Mouse (Mus musculus): ENCODE data around the gene Ifnar1. TPM values are rescaled to one million over a fixed set of nuclear protein-coding genes. Genes with fewer than 3 reads are reported as not detected.

The Ifnar1 gene
- polyA plus RNA-seq, 1 experiment from 2014 or later = 39.4 TPM

DNA sequence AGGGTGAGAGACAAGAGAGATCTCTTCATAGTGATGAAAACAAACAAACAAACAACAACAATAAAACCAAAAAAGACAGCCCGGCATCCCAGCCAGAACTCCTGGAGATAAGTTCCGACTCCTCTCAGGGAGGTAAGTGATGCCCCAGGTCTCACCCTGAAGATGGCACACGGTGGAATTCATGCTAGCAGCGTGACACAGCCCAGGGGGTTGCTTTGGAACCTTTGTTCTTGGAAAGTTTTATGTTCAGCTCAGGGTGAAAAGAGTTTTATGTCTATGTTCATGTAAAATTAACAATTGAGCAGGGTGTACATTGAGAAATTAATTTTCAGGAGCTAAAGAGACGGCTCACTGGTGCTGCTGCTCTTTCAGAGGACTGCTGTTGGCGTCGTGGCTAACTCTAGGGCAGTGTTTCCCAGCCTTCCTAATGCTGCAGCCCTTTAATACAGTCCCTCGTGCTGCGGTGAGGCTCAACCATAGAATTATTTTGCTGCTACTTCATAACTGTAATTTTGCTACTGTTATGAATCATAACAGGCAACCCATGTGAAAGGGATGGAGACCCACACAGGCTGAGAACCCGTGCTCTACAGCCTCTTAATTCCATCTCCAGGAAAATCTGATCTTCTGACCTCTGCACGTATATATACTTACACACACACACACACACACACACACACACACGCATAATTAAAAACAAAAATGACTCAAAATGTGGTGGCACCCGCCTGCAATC lies 19.4 kb upstream of the Ifnar1 start:
- H3K9ac ChIP-seq (ENCODE audit: low read depth, low read length) = peak overlapping the region; percentile 69
- no peaks in the 10 kb centered on the region for H3K27me3 ChIP-seq (replicated peaks; ENCODE audit: control insufficient read depth, insufficient read depth, low read length)
- H3K4me1 ChIP-seq (ENCODE audit: control insufficient read depth, insufficient read depth, low read length) = 0 out of 2 replicates have a peak, but pooled peaks cover 4% of the 10 kb centered on the region
- no peaks in the 10 kb centered on the region for H3K36me3 ChIP-seq (ENCODE audit: control insufficient read depth, insufficient read depth, low read length)
- H3K4me2 ChIP-seq (ENCODE audit: low read depth, low read length) = peak overlapping the region; percentile 71
- no peak overlapping the region for H3K27ac ChIP-seq (ENCODE audit: low read length)
- no peak for ATAC-seq
- WGBS = 48% methylated on average over 13 of the region's 13 CpGs
- H3K9me3 ChIP-seq (ENCODE audit: control insufficient read depth, low read length) = no peaks in the 10 kb centered on the region
- peak overlapping the region; percentile 67 for H3K4me3 ChIP-seq (ENCODE audit: low read length)

DNA sequence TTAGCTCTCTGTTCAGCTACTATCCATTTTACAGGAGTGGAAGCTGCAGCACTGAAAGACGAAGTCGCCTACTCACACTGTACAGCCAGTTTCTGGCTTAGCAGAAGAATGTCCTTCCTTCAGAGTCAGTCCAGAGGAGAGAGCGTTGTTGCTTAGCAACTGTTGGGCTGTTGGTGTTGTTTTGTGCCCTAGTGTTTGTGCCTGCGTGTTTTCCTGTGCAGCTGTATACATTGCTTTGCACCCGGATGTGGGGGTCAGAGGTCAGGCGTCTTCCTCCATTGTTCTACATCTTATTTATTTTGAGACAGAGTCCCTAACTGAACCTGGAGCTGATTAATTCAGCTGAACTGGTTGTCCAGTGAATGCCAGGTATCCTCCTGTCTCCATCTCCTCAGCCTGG lies 18.5 kb upstream of the Ifnar1 start:
- 58% methylated on average over 6 of the region's 6 CpGs for whole genome bisulfite sequencing
- no peak overlapping the region for H3K27ac ChIP-seq (ENCODE audit: low read length)
- 0 out of 2 replicates have a peak, but pooled peaks cover 4% of the 10 kb centered on the region for H3K4me1 ChIP-seq (ENCODE audit: control insufficient read depth, insufficient read depth, low read length)
- H3K9ac ChIP-seq (ENCODE audit: low read depth, low read length) = no peak overlapping the region
- no peaks in the 10 kb centered on the region for H3K9me3 ChIP-seq (ENCODE audit: control insufficient read depth, low read length)
- no peak overlapping the region for H3K4me3 ChIP-seq (ENCODE audit: low read length)
- no peaks in the 10 kb centered on the region for H3K36me3 ChIP-seq (ENCODE audit: control insufficient read depth, insufficient read depth, low read length)
- no peak for ATAC-seq
- H3K27me3 ChIP-seq (replicated peaks; ENCODE audit: control insufficient read depth, insufficient read depth, low read length) = no peaks in the 10 kb centered on the region
- no peak overlapping the region for H3K4me2 ChIP-seq (ENCODE audit: low read depth, low read length)

GRCm38 (mm10) chr16:91470470-91470869 lies 14.6 kb upstream of the Ifnar1 start:
- 0 out of 2 replicates have a peak, but pooled peaks cover under 1% of the 10 kb centered on the region for H3K4me1 ChIP-seq (ENCODE audit: control insufficient read depth, insufficient read depth, low read length)
- H3K4me3 ChIP-seq (ENCODE audit: low read length) = no peak overlapping the region
- WGBS = 72% methylated on average over 3 of the region's 3 CpGs
- H3K27me3 ChIP-seq (replicated peaks; ENCODE audit: control insufficient read depth, insufficient read depth, low read length) = no peaks in the 10 kb centered on the region
- H3K27ac ChIP-seq (ENCODE audit: low read length) = no peak overlapping the region
- no peak overlapping the region for H3K9ac ChIP-seq (ENCODE audit: low read depth, low read length)
- no peaks in the 10 kb centered on the region for H3K9me3 ChIP-seq (ENCODE audit: control insufficient read depth, low read length)
- H3K36me3 ChIP-seq (ENCODE audit: control insufficient read depth, insufficient read depth, low read length) = no peaks in the 10 kb centered on the region
- H3K4me2 ChIP-seq (ENCODE audit: low read depth, low read length) = no peak overlapping the region
- ATAC-seq = no peak

GRCm38 (mm10) chr16:91471481-91471880 lies 13.6 kb upstream of the Ifnar1 start:
- no peak for ATAC-seq
- Histone ChIP-seq H3K4me3 (ENCODE audit: low read length) (no peak overlapping the region), H3K4me1 (ENCODE audit: control insufficient read depth, insufficient read depth, low read length) (no peaks in the 10 kb centered on the region), H3K9me3 (ENCODE audit: control insufficient read depth, low read length) (no peaks in the 10 kb centered on the region), H3K4me2 (ENCODE audit: low read depth, low read length) (no peak overlapping the region), H3K9ac (ENCODE audit: low read depth, low read length) (no peak overlapping the region), H3K36me3 (ENCODE audit: control insufficient read depth, insufficient read depth, low read length) (no peaks in the 10 kb centered on the region), H3K27me3 (replicated peaks; ENCODE audit: control insufficient read depth, insufficient read depth, low read length) (no peaks in the 10 kb centered on the region), H3K27ac (ENCODE audit: low read length) (no peak overlapping the region)
- WGBS = 71% methylated on average over 6 of the region's 6 CpGs

- no peaks in the 10 kb centered on the region for H3K27me3 ChIP-seq (replicated peaks; ENCODE audit: control insufficient read depth, insufficient read depth, low read length)
- H3K4me1 ChIP-seq (ENCODE audit: control insufficient read depth, insufficient read depth, low read length) = peaks cover 4% of the 10 kb centered on the region; the same call in 1 of the 2 replicates
- no peaks in the 10 kb centered on the region for H3K36me3 ChIP-seq (ENCODE audit: control insufficient read depth, insufficient read depth, low read length)
- WGBS = 39% methylated on average over 7 of the region's 7 CpGs
- 0 out of 2 replicates have a peak overlapping the region, but pooled peaks have one; percentile 25 for H3K4me2 ChIP-seq (ENCODE audit: low read depth, low read length)
- 0 out of 2 replicates have a peak, but pooled peaks have one; percentile 19 for ATAC-seq
- H3K27ac ChIP-seq (ENCODE audit: low read length) = peak overlapping the region; percentile 45; the same call in 1 of the 2 replicates
- H3K9me3 ChIP-seq (ENCODE audit: control insufficient read depth, low read length) = no peaks in the 10 kb centered on the region
- H3K4me3 ChIP-seq (ENCODE audit: low read length) = no peak overlapping the region
- no peak overlapping the region for H3K9ac ChIP-seq (ENCODE audit: low read depth, low read length)
Measured at GRCm38 (mm10) chr16:91475753-91476152, 9.3 kb upstream of the Ifnar1 start.

- ATAC-seq = peak; percentile 67
- Histone ChIP-seq H3K4me2 (ENCODE audit: low read depth, low read length) (no peak overlapping the region), H3K9me3 (ENCODE audit: control insufficient read depth, low read length) (no peaks in the 10 kb centered on the region), H3K27ac (ENCODE audit: low read length) (no peak overlapping the region), H3K27me3 (replicated peaks; ENCODE audit: control insufficient read depth, insufficient read depth, low read length) (no peaks in the 10 kb centered on the region), H3K4me1 (ENCODE audit: control insufficient read depth, insufficient read depth, low read length) (peaks cover 4% of the 10 kb centered on the region; the same call in 1 of the 2 replicates), H3K36me3 (ENCODE audit: control insufficient read depth, insufficient read depth, low read length) (no peaks in the 10 kb centered on the region), H3K9ac (ENCODE audit: low read depth, low read length) (no peak overlapping the region), H3K4me3 (ENCODE audit: low read length) (no peak overlapping the region)
- 41% methylated on average over 1 of the region's 1 CpGs for WGBS
Measured at GRCm38 (mm10) chr16:91478067-91478466, 7.0 kb upstream of the Ifnar1 start.

GRCm38 (mm10) chr16:91480517-91480916 lies 4.5 kb upstream of the Ifnar1 start:
- Histone ChIP-seq H3K36me3 (ENCODE audit: control insufficient read depth, insufficient read depth, low read length) (no peaks in the 10 kb centered on the region), H3K4me3 (ENCODE audit: low read length) (no peak overlapping the region), H3K4me2 (ENCODE audit: low read depth, low read length) (no peak overlapping the region), H3K4me1 (ENCODE audit: control insufficient read depth, insufficient read depth, low read length) (peaks cover 8% of the 10 kb centered on the region; the same call in 1 of the 2 replicates), H3K27me3 (replicated peaks; ENCODE audit: control insufficient read depth, insufficient read depth, low read length) (no peaks in the 10 kb centered on the region), H3K27ac (ENCODE audit: low read length) (no peak overlapping the region; the same call in 1 of the 2 replicates), H3K9ac (ENCODE audit: low read depth, low read length) (no peak overlapping the region), H3K9me3 (ENCODE audit: control insufficient read depth, low read length) (no peaks in the 10 kb centered on the region)
- no peak for ATAC-seq

DNA sequence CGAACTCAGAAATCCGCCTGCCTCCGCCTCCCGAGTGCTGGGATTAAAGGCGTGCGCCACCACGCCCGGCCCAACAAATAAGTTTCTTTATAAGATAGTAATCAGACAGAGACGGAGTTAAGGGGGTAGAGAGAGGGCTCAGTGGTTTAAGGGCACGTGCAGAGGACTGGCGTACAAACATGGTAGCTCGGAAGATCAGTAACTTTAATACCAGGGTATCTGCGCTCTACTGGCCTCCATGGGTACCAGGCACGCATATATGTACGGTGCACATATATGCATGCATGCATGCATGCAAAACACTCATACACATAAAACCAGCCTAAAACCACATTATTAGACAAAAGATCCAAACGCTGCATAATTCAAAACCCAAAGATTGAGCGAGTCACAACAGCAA lies 651 bp upstream of the Ifnar1 start:
- H3K9ac ChIP-seq (ENCODE audit: low read depth, low read length) = peak overlapping the region; percentile 95
- peak overlapping the region; percentile 67 for H3K4me2 ChIP-seq (ENCODE audit: low read depth, low read length)
- no peaks in the 10 kb centered on the region for H3K27me3 ChIP-seq (replicated peaks; ENCODE audit: control insufficient read depth, insufficient read depth, low read length)
- H3K27ac ChIP-seq (ENCODE audit: low read length) = peak overlapping the region; percentile 99
- 0 out of 2 replicates have a peak, but pooled peaks cover 2% of the 10 kb centered on the region for H3K36me3 ChIP-seq (ENCODE audit: control insufficient read depth, insufficient read depth, low read length)
- peaks cover 15% of the 10 kb centered on the region for H3K4me1 ChIP-seq (ENCODE audit: control insufficient read depth, insufficient read depth, low read length)
- no peaks in the 10 kb centered on the region for H3K9me3 ChIP-seq (ENCODE audit: control insufficient read depth, low read length)
- 48% methylated on average over 17 of the region's 17 CpGs for WGBS
- peak overlapping the region; percentile 97 for H3K4me3 ChIP-seq (ENCODE audit: low read length)
- ATAC-seq = peak; percentile 12; the same call in 1 of the 2 replicates

GRCm38 (mm10) chr16:91485841-91486240 lies 803 bp downstream of the Ifnar1 start:
- no peak for ATAC-seq
- Histone ChIP-seq H3K4me3 (ENCODE audit: low read length) (peak overlapping the region; percentile 97), H3K9ac (ENCODE audit: low read depth, low read length) (peak overlapping the region; percentile 95), H3K27me3 (replicated peaks; ENCODE audit: control insufficient read depth, insufficient read depth, low read length) (no peaks in the 10 kb centered on the region), H3K4me1 (ENCODE audit: control insufficient read depth, insufficient read depth, low read length) (peaks cover 11% of the 10 kb centered on the region), H3K4me2 (ENCODE audit: low read depth, low read length) (peak overlapping the region; percentile 77), H3K27ac (ENCODE audit: low read length) (peak overlapping the region; percentile 99), H3K36me3 (ENCODE audit: control insufficient read depth, insufficient read depth, low read length) (0 out of 2 replicates have a peak, but pooled peaks cover 2% of the 10 kb centered on the region), H3K9me3 (ENCODE audit: control insufficient read depth, low read length) (no peaks in the 10 kb centered on the region)
- 20% methylated on average over 5 of the region's 5 CpGs for WGBS
